In the genomic region with DNA sequence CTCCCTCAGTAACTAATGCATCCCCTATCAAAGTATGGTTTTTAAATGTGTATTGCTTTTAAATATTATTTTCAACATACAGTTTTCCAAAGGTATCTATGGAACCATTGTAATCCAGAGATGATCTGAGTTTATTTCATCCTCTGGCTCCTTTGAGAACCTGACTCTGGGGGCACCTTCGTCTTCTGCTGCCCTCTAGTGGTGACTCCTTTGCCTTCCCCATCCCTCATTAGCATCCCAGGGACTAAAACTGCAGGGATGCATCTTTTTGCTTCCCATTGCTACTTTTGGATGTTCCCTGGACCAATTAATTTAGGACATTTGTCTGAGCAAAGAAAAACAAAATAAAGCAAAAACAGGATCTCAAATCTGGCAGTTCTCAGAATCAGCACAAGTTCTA, we compare ENCODE assay signal across 7 mouse cellular contexts.
DNase-seq lines count a peak whose midpoint lies in the region; ATAC-seq and TF ChIP-seq lines count a peak whose summit lies in the region.

No protein-coding gene starts in this region.

- no peaks in the 10 kb centered on the region for H3K4me1 ChIP-seq in forebrain, embryonic 12.5 days
- H3K4me1 ChIP-seq in limb, embryonic 14.5 days (ENCODE audit: control insufficient read depth, insufficient read depth, low read length): no peaks in the 10 kb centered on the region

- TF ChIP-seq POLR2A in brain, embryonic 14.5 days (IDR thresholded peaks at IDR 0.05; ENCODE audit: borderline replicate concordance, extremely low read depth, insufficient read depth, insufficient read length, poor library complexity, severe bottlenecking): no peak
- no peak for TF ChIP-seq POLR2A in limb, embryonic 14.5 days (IDR thresholded peaks at IDR 0.05; ENCODE audit: borderline replicate concordance, extremely low read depth, insufficient read depth, insufficient read length)

- H3K9ac ChIP-seq in forebrain, embryonic 12.5 days: no peak overlapping the region
- no peak overlapping the region for H3K9ac ChIP-seq in limb, embryonic 14.5 days (ENCODE audit: low read depth, low read length, severe bottlenecking)

- H3K27ac ChIP-seq in forebrain, embryonic 12.5 days: no peak overlapping the region
- H3K27ac ChIP-seq in limb, embryonic 14.5 days (replicated peaks; ENCODE audit: low read depth, low read length): no peak overlapping the region

- peak; percentile 85 for TF ChIP-seq CTCF in brain, embryonic 14.5 days (IDR thresholded peaks at IDR 0.05; ENCODE audit: borderline replicate concordance, extremely low read depth, insufficient read depth, insufficient read length)

- H3K36me3 ChIP-seq in forebrain, embryonic 12.5 days (replicated peaks): no peaks in the 10 kb centered on the region
- no peaks in the 10 kb centered on the region for H3K36me3 ChIP-seq in limb, embryonic 14.5 days (ENCODE audit: control insufficient read depth, insufficient read depth, low read length)

- H3K27me3 ChIP-seq in forebrain, embryonic 12.5 days: no peaks in the 10 kb centered on the region; the same call in 1 of the 2 replicates
- no peaks in the 10 kb centered on the region for H3K27me3 ChIP-seq in limb, embryonic 14.5 days (ENCODE audit: control insufficient read depth, insufficient read depth, low read length)

- WGBS in forebrain, embryonic 12.5 days: 0% methylated on average over 1 of the region's 1 CpGs
- WGBS in limb, embryonic 14.5 days: 3% methylated on average over 1 of the region's 1 CpGs

- H3K4me3 ChIP-seq in forebrain, embryonic 12.5 days (replicated peaks): no peak overlapping the region
- no peak overlapping the region for H3K4me3 ChIP-seq in limb, embryonic 14.5 days (replicated peaks; ENCODE audit: low read length)

- DNase-seq in A20 (ENCODE audit: low read depth, low spot score): peak; percentile 59
- DNase-seq in brain, embryonic 14.5 days (ENCODE audit: low read depth): peak; percentile 83
- peak; percentile 17 to 63 for DNase-seq in kidney, adult 8-10 months
- DNase-seq in limb, embryonic 14.5 days (ENCODE audit: low spot score): peak; percentile 22
- peak; percentile 78 for DNase-seq in retina, embryonic 14.5 days (ENCODE audit: low spot score)

- ATAC-seq in CD4-positive, CD25-positive, alpha-beta regulatory T cell, adult 4 months: peak; percentile 71
- ATAC-seq in forebrain, embryonic 12.5 days (ENCODE audit: low FRiP score): peak; percentile 57; the same call in 1 of the 2 replicates
- no peak for ATAC-seq in limb, embryonic 14.5 days (ENCODE audit: low FRiP score, low read depth)

- no peaks in the 10 kb centered on the region for H3K9me3 ChIP-seq in forebrain, embryonic 12.5 days
- H3K9me3 ChIP-seq in limb, embryonic 14.5 days (ENCODE audit: control insufficient read depth, low read length): no peaks in the 10 kb centered on the region

- no peak overlapping the region for H3K4me2 ChIP-seq in forebrain, embryonic 12.5 days
- no peak overlapping the region for H3K4me2 ChIP-seq in limb, embryonic 14.5 days (replicated peaks; ENCODE audit: low read depth, low read length, severe bottlenecking)

Comparison
In these comparisons a context has a peak if more than half of its experiments do, and no peak if none do; other contexts are left out.
1. DNase-seq: peak in every context shown above with its lines; median percentile 83 in brain, embryonic 14.5 days; 78 in retina, embryonic 14.5 days; 59 in A20; 40 in kidney, adult 8-10 months; 22 in limb, embryonic 14.5 days.